Mouse (Mus musculus): ENCODE data around the gene Uqcc3. TPM values are rescaled to one million over a fixed set of nuclear protein-coding genes. Genes with fewer than 3 reads are reported as not detected.

Gene Uqcc3
- 55.2 and 57.3 TPM in 2 replicates for polyA plus RNA-seq (2016; fragmentation: Nextera tagmentation; extraction: Ambion mirVana)

- peaks cover 11% of the 10 kb centered on the region for H3K4me1 ChIP-seq
- H3K27ac ChIP-seq, result peak within 1 kb of the TSS; percentile 80
- ATAC-seq (ENCODE audit: low FRiP score), result peak; percentile 97
- H3K36me3 ChIP-seq (replicated peaks), result peaks cover 17% of the 10 kb centered on the region
- H3K4me3 ChIP-seq (replicated peaks), result peak within 1 kb of the TSS; percentile 77
- no peaks in the 10 kb centered on the region for H3K27me3 ChIP-seq
- peak within 1 kb of the TSS; percentile 89 for H3K9ac ChIP-seq
- H3K4me2 ChIP-seq, result peak within 1 kb of the TSS; percentile 84
- WGBS, result under 1% methylated on average over 42 of the region's 42 CpGs
- no peaks in the 10 kb centered on the region for H3K9me3 ChIP-seq
These were observed at the start of gene Uqcc3 for GRCm38 (mm10) chr19:8880311-8881033. Gene Uqcc3 (minus strand): TSS chr19:8880923.

GRCm38 (mm10) chr19:8930117-8930516 is 49.4 kb upstream of the Uqcc3 start:
- WGBS, result 18% methylated on average over 11 of the region's 11 CpGs
- Histone ChIP-seq H3K9me3 (no peaks in the 10 kb centered on the region), H3K4me3 (replicated peaks) (peak overlapping the region; percentile 60), H3K4me2 (peak overlapping the region; percentile 81), H3K27ac (no peak overlapping the region), H3K36me3 (replicated peaks) (peaks cover 31% of the 10 kb centered on the region), H3K9ac (peak overlapping the region; percentile 79), H3K27me3 (peaks cover 7% of the 10 kb centered on the region; the same call in 1 of the 2 replicates), H3K4me1 (peaks cover 22% of the 10 kb centered on the region)
- ATAC-seq (ENCODE audit: low FRiP score), result peak; percentile 3; the same call in 1 of the 2 replicates

GRCm38 (mm10) chr19:8929224-8930088 is 48.7 kb upstream of the Uqcc3 start, which contains the start of the genes Rom1 and Eml3:
Gene Rom1 (minus strand): TSS chr19:8929356.
Gene Eml3 (plus strand): TSS chr19:8929552.
- Histone ChIP-seq H3K4me3 (replicated peaks) (peak within 1 kb of the TSS; percentile 60), H3K9me3 (no peaks in the 10 kb centered on the region), H3K36me3 (replicated peaks) (peaks cover 32% of the 10 kb centered on the region), H3K27me3 (peaks cover 7% of the 10 kb centered on the region; the same call in 1 of the 2 replicates), H3K27ac (peak within 1 kb of the TSS; percentile 33; the same call in 1 of the 2 replicates), H3K4me1 (peaks cover 22% of the 10 kb centered on the region), H3K4me2 (peak within 1 kb of the TSS; percentile 81), H3K9ac (peak within 1 kb of the TSS; percentile 79)
- ATAC-seq (ENCODE audit: low FRiP score), result peak; percentile 76
- WGBS, result 1% methylated on average over 67 of the region's 74 CpGs

- ATAC-seq (ENCODE audit: low FRiP score), result peak; percentile 12
- H3K9ac ChIP-seq, result peak overlapping the region; percentile 79; the same call in 1 of the 2 replicates
- H3K36me3 ChIP-seq (replicated peaks), result peaks cover 32% of the 10 kb centered on the region
- H3K27ac ChIP-seq, result peak overlapping the region; percentile 33; the same call in 1 of the 2 replicates
- WGBS, result 12% methylated on average over 16 of the region's 16 CpGs
- H3K27me3 ChIP-seq, result peaks cover 7% of the 10 kb centered on the region; the same call in 1 of the 2 replicates
- H3K4me3 ChIP-seq (replicated peaks), result peak overlapping the region; percentile 60
- H3K4me2 ChIP-seq, result peak overlapping the region; percentile 81
- peaks cover 22% of the 10 kb centered on the region for H3K4me1 ChIP-seq
- no peaks in the 10 kb centered on the region for H3K9me3 ChIP-seq
These were observed 48.0 kb upstream of the Uqcc3 start for GRCm38 (mm10) chr19:8928689-8929223.

GRCm38 (mm10) chr19:8927891-8928525 is 47.3 kb upstream of the Uqcc3 start:
- peaks cover 7% of the 10 kb centered on the region; the same call in 1 of the 2 replicates for H3K27me3 ChIP-seq
- H3K4me3 ChIP-seq (replicated peaks), result no peak overlapping the region
- no peak overlapping the region for H3K9ac ChIP-seq
- no peaks in the 10 kb centered on the region for H3K9me3 ChIP-seq
- ATAC-seq (ENCODE audit: low FRiP score), result no peak
- H3K4me1 ChIP-seq, result peaks cover 22% of the 10 kb centered on the region
- no peak overlapping the region for H3K27ac ChIP-seq
- WGBS, result 92% methylated on average over 12 of the region's 12 CpGs
- H3K4me2 ChIP-seq, result no peak overlapping the region
- H3K36me3 ChIP-seq (replicated peaks), result peaks cover 33% of the 10 kb centered on the region

- Histone ChIP-seq H3K9ac (no peak overlapping the region), H3K36me3 (replicated peaks) (peaks cover 35% of the 10 kb centered on the region), H3K4me2 (no peak overlapping the region), H3K27ac (no peak overlapping the region), H3K27me3 (peaks cover 7% of the 10 kb centered on the region; the same call in 1 of the 2 replicates), H3K4me3 (replicated peaks) (no peak overlapping the region), H3K9me3 (no peaks in the 10 kb centered on the region), H3K4me1 (peaks cover 23% of the 10 kb centered on the region)
- 91% methylated on average over 2 of the region's 2 CpGs for WGBS
- no peak for ATAC-seq (ENCODE audit: low FRiP score)
These were observed 46.0 kb upstream of the Uqcc3 start for GRCm38 (mm10) chr19:8926766-8927165.

GRCm38 (mm10) chr19:8921741-8922140 is 41.0 kb upstream of the Uqcc3 start:
- Histone ChIP-seq H3K9ac (no peak overlapping the region), H3K27ac (no peak overlapping the region), H3K27me3 (no peaks in the 10 kb centered on the region), H3K36me3 (replicated peaks) (peaks cover 28% of the 10 kb centered on the region), H3K4me3 (replicated peaks) (0 out of 2 replicates have a peak overlapping the region, but pooled peaks have one; percentile 83), H3K9me3 (no peaks in the 10 kb centered on the region), H3K4me1 (peaks cover 16% of the 10 kb centered on the region), H3K4me2 (0 out of 2 replicates have a peak overlapping the region, but pooled peaks have one; percentile 85)
- 83% methylated on average over 9 of the region's 9 CpGs for WGBS
- no peak for ATAC-seq (ENCODE audit: low FRiP score)

GRCm38 (mm10) chr19:8920836-8921291 is 40.1 kb upstream of the Uqcc3 start:
- WGBS, result 5% methylated on average over 6 of the region's 6 CpGs

GRCm38 (mm10) chr19:8920073-8920736 is 39.5 kb upstream of the Uqcc3 start, which contains the start of gene B3gat3:
Gene B3gat3 (plus strand): TSS chr19:8920374.
- Histone ChIP-seq H3K4me3 (replicated peaks) (peak within 1 kb of the TSS; percentile 83), H3K36me3 (replicated peaks) (peaks cover 28% of the 10 kb centered on the region), H3K4me2 (peak within 1 kb of the TSS; percentile 85), H3K9me3 (no peaks in the 10 kb centered on the region), H3K27me3 (no peaks in the 10 kb centered on the region), H3K9ac (peak within 1 kb of the TSS; percentile 86), H3K4me1 (peaks cover 16% of the 10 kb centered on the region), H3K27ac (peak within 1 kb of the TSS; percentile 89)
- peak; percentile 98 for ATAC-seq (ENCODE audit: low FRiP score)
- WGBS, result 4% methylated on average over 42 of the region's 50 CpGs

More at GRCm38 (mm10) chr19:8920836-8921291, 40.1 kb upstream of the Uqcc3 start:
- Histone ChIP-seq H3K4me1 (peaks cover 16% of the 10 kb centered on the region), H3K27ac (peak overlapping the region; percentile 89), H3K27me3 (no peaks in the 10 kb centered on the region), H3K4me2 (peak overlapping the region; percentile 85), H3K36me3 (replicated peaks) (peaks cover 28% of the 10 kb centered on the region), H3K9me3 (no peaks in the 10 kb centered on the region), H3K4me3 (replicated peaks) (peak overlapping the region; percentile 83), H3K9ac (peak overlapping the region; percentile 86)
- ATAC-seq (ENCODE audit: low FRiP score), result no peak

GRCm38 (mm10) chr19:8919684-8920072 is 39.0 kb upstream of the Uqcc3 start:
- Histone ChIP-seq H3K4me2 (peak overlapping the region; percentile 85), H3K27ac (peak overlapping the region; percentile 89), H3K9ac (no peak overlapping the region; the same call in 1 of the 2 replicates), H3K27me3 (no peaks in the 10 kb centered on the region), H3K36me3 (replicated peaks) (peaks cover 32% of the 10 kb centered on the region), H3K4me1 (peaks cover 16% of the 10 kb centered on the region), H3K4me3 (replicated peaks) (peak overlapping the region; percentile 83), H3K9me3 (no peaks in the 10 kb centered on the region)
- 67% methylated on average over 6 of the region's 6 CpGs for WGBS
- ATAC-seq (ENCODE audit: low FRiP score), result no peak

GRCm38 (mm10) chr19:8919000-8919399 is 38.3 kb upstream of the Uqcc3 start:
- Histone ChIP-seq H3K4me3 (replicated peaks) (no peak overlapping the region), H3K9me3 (no peaks in the 10 kb centered on the region), H3K9ac (no peak overlapping the region), H3K4me2 (no peak overlapping the region), H3K27me3 (no peaks in the 10 kb centered on the region), H3K36me3 (replicated peaks) (peaks cover 39% of the 10 kb centered on the region), H3K4me1 (peaks cover 16% of the 10 kb centered on the region), H3K27ac (no peak overlapping the region)
- 97% methylated on average over 3 of the region's 3 CpGs for WGBS
- ATAC-seq (ENCODE audit: low FRiP score), result no peak
